Mouse (Mus musculus) G1E (cell line): ENCODE results near the gene Tbc1d12. TPM values are rescaled to one million over a fixed set of nuclear protein-coding genes. Genes with fewer than 3 reads are reported as not detected.

Experiments used
- ATAC-seq: 2 replicates; pipeline ENCODE4 v1.8.0; 2016; ENCODE audit warnings: mild to moderate bottlenecking; ENCODE audit not compliant: insufficient number of reproducible peaks, poor library complexity, low FRiP score, severe bottlenecking; ENCODE audit errors: extremely low read depth
- DNase-seq: peaks from one replicate; pipeline ENCODE4 v3.0.0; 2012; ENCODE audit warnings: low spot score
- H3K27me3 ChIP-seq: 2 replicates; pipeline ENCODE4 v1.6.1; 2012; ENCODE audit warnings: mild to moderate bottlenecking, low read length, inconsistent platforms; ENCODE audit not compliant: insufficient read depth
- H3K36me3 ChIP-seq: replicated peaks from 2 replicates; pipeline ENCODE3; 2012; ENCODE audit warnings: mild to moderate bottlenecking, inconsistent platforms
- H3K4me1 ChIP-seq: 2 replicates; pipeline ENCODE4 v1.6.1; 2012; ENCODE audit warnings: low read depth, low read length, inconsistent platforms, mixed read lengths; ENCODE audit not compliant: insufficient read depth
- H3K4me3 ChIP-seq: 2 replicates; pipeline ENCODE4 v1.5.1; 2012; ENCODE audit warnings: low read depth, mild to moderate bottlenecking, inconsistent platforms, low read length, moderate library complexity, mixed read lengths
- H3K9me3 ChIP-seq: replicated peaks from 2 replicates; pipeline ENCODE4 v1.6.1; 2012; ENCODE audit warnings: inconsistent platforms
- CTCF ChIP-seq: IDR thresholded peaks from 2 replicates; pipeline ENCODE4 v1.5.1; 2012; ENCODE audit warnings: low read depth, low read length, inconsistent platforms, mixed read lengths
- GATA1 ChIP-seq: IDR thresholded peaks from 2 replicates; pipeline ENCODE4 v1.6.1; 2012; ENCODE audit warnings: borderline replicate concordance, low read length, inconsistent platforms, mixed read lengths
- GATA2 ChIP-seq: IDR thresholded peaks from 2 replicates; pipeline ENCODE4 v1.6.1; 2012; ENCODE audit warnings: low read depth, low read length, inconsistent platforms, borderline replicate concordance
- POLR2AphosphoS5 ChIP-seq: IDR thresholded peaks from 2 replicates; pipeline ENCODE4 v1.6.1; 2012; ENCODE audit warnings: low read depth, low read length, inconsistent platforms; ENCODE audit not compliant: insufficient replicate concordance
- TAL1 ChIP-seq: conservative IDR thresholded peaks from 2 replicates; pipeline ENCODE4 v1.6.1; 2012; ENCODE audit warnings: low read depth, low read length, inconsistent platforms, mixed read lengths
- polyA plus RNA-seq: library from polyadenylated mRNA; stranded (reverse); fragments of >175 nt; gene quantifications from 2 replicates; pipeline ENCODE4 v1.2.3, GENCODE M21; 2012
- total RNA-seq, 2 experiments: library from RNA; stranded (forward) in 1 of 2; stranded (reverse) in 1 of 2; fragments of 200-1000 nt in 1 of 2; fragments of >200 nt in 1 of 2; fragmentation: Nextera tagmentation in 1 of 2; gene quantifications; 2 replicates each; pipeline ENCODE4 v1.2.3; 2014 to 2017

The Tbc1d12 gene
- total and polyA plus RNA-seq, 3 experiments: 0.99 to 16.2 (median 7.9) TPM

DNA sequence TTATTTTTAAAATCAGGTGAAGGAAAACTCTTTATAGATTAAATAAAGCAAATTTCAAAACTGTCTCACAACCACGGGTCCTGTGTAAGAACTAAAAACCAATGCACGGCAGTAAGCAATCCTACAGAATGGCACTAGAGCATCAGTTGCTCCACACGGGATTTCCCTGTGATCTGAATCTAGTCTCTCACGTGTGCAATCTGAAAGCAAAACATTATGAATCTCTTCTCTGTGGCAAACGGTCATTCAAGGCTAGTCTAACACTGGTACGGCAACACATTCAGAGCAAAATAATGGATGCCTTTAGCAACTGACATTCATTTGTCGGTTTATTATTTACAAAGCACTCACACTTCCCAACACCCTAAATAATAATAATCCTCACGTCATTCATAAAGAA lies 18.2 kb upstream of the Tbc1d12 start:
- Histone ChIP-seq H3K4me3 (peak overlapping the region; percentile 88), H3K9me3 (no peaks in the 10 kb centered on the region), H3K27me3 (no peaks in the 10 kb centered on the region), H3K4me1 (peaks cover 42% of the 10 kb centered on the region), H3K36me3 (peaks cover 43% of the 10 kb centered on the region)
- ATAC-seq (no peak), DNase-seq (no peak)
- TF ChIP-seq GATA1: no peak
- no peak for TF ChIP-seq TAL1
- TF ChIP-seq GATA2: no peak
- TF ChIP-seq CTCF: no peak
- no peak for TF ChIP-seq POLR2AphosphoS5

DNA sequence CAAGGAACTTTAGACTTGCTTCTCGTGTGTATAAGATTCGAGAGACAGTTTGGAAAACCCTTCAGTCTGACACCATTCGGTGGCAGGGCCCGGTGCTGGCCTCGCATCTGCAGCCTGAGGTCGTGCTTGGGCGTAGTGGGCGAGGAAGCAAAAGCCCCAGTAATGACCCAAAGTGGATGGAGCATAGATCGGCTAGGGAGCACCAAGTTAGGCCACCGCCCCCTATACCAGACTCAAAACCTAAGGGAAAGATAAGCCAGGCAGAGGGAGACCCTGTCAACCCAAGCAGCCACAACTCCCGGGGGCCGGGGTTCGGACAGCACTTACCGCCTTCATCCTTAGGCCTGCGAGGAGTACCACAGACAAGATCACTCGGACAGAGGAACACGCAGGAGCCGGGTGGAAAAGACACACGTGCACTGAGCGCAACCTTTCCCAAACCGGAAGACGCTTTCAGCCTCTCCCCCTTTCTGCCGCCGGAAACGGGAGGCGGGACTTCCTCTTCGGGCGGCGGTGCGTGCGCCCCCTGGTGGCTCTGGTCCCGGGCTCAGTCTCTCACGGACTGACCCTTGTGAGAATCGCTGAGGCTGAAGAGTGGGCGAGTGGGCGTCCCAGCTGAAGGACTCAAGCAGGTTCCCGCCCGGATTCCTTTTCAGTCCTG lies 17.5 kb upstream of the Tbc1d12 start, which contains the start of gene Noc3l:
Gene Noc3l, minus strand, starts transcription at position 472 of the 661 bp plus-strand sequence.
- TF ChIP-seq CTCF (peak; percentile 77), GATA2 (no peak), POLR2AphosphoS5 (no peak)
- peak; percentile 68 for ATAC-seq
- Histone ChIP-seq H3K27me3 (no peaks in the 10 kb centered on the region), H3K9me3 (no peaks in the 10 kb centered on the region), H3K36me3 (peaks cover 36% of the 10 kb centered on the region), H3K4me3 (peak within 1 kb of the TSS; percentile 88), H3K4me1 (peaks cover 42% of the 10 kb centered on the region)
- DNase-seq: peak; percentile 67

DNA sequence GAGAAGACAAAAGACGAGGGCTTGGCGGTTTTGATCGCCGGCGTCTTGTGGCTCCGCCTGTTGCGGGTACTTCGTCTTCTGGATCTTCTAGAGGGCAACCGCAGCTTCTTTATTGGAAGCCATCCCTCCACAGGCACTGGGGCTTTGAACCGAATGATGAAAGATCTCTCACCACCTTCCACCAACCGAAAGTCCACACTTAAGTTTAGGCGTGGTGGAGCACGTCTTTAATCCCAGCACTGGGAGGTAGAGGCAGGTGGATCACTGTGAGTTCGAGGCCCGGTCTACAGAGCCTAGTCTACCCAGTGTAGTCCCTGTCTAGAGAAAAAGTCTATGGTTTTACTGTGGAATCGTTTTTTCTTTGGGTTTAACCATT lies 17.0 kb upstream of the Tbc1d12 start:
- no peak for ATAC-seq
- Histone ChIP-seq H3K4me3 (peak overlapping the region; percentile 88), H3K27me3 (no peaks in the 10 kb centered on the region), H3K9me3 (no peaks in the 10 kb centered on the region), H3K4me1 (peaks cover 42% of the 10 kb centered on the region), H3K36me3 (peaks cover 31% of the 10 kb centered on the region)
- TF ChIP-seq POLR2AphosphoS5 (no peak), GATA1 (no peak), CTCF (no peak), TAL1 (no peak), GATA2 (no peak)
- DNase-seq: no peak

DNA sequence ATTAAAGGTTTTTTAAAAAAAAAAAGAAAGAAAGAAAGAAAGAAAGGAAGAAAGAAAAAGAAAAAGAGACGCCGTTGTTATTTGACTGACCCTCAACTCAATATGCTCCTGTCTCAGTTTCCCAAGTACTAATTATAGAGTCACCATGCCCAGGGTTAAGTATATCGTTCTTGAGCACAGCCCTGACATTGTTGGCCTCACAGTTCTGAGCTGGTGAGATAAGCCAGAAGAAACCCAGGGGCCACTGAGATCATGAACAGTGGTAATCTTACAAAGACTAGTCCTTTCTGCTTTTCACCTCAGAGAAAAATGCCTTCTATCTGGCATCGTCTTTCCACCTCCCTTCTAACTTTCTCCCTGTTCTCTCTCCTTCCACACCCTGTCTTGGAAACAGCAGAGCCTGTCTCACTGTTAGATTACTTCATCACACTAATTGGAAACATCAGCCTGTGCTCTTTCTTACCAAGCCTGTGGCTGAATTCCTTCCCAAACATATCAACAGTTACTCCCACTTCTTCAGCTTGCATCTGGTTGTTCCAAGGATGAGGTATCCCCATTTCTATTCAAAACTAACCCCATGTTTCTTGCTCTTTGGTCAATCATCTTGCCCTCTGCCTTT lies 16.1 kb upstream of the Tbc1d12 start:
- Histone ChIP-seq H3K9me3 (no peaks in the 10 kb centered on the region), H3K4me3 (no peak overlapping the region; the same call in 1 of the 2 replicates), H3K36me3 (peaks cover 22% of the 10 kb centered on the region), H3K4me1 (peaks cover 42% of the 10 kb centered on the region), H3K27me3 (no peaks in the 10 kb centered on the region)
- DNase-seq: peak; percentile 27
- TF ChIP-seq GATA2 (no peak), TAL1 (peak; percentile 66), GATA1 (no peak)
- ATAC-seq: 0 out of 2 replicates have a peak, but pooled peaks have one; percentile 51

DNA sequence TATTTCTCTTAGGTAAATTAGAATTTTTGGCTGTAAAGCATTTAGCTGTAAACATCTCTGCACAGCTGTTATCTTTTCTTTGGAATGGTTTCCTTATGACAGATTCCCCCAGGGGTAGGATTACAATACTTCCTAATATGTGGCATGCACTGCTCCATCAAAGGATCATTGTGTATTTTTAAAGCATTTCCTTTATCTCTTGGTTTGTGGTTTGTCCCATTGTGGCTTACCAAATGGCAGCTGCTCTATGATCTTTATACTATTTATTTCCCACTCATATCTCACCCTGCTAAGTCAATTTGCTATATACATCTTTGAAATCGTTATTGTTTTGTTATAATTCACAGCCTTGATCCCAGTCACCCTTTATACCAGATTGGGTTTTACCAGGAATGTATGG lies 3.2 kb upstream of the Tbc1d12 start:
- H3K4me3 ChIP-seq: no peak overlapping the region
- no peak for TF ChIP-seq TAL1
- peaks cover 15% of the 10 kb centered on the region for H3K4me1 ChIP-seq
- no peaks in the 10 kb centered on the region for H3K36me3 ChIP-seq
- no peak for DNase-seq
- no peaks in the 10 kb centered on the region for H3K27me3 ChIP-seq
- H3K9me3 ChIP-seq: no peaks in the 10 kb centered on the region
- no peak for ATAC-seq

DNA sequence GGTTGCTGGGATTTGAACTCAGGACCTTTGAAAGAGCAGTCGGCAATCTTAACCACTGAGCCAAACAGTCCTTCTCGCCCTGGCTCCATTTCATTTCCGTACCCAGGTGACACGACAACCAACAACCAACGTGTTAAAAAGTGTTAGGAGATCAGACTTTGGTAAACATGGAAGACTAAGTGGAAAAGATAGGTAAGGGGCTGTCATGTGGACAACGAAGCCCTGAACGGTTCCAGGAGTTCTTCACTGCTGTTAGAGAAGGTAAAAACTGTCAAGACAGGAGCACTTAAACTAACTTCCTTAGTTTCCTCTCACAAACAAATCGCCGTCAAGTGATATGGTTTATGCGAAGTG lies 318 bp upstream of the Tbc1d12 start:
- Histone ChIP-seq H3K4me1 (peaks cover 16% of the 10 kb centered on the region), H3K27me3 (no peaks in the 10 kb centered on the region), H3K9me3 (no peaks in the 10 kb centered on the region), H3K4me3 (peak overlapping the region; percentile 90), H3K36me3 (no peaks in the 10 kb centered on the region)
- no peak for TF ChIP-seq CTCF
- TF ChIP-seq GATA1: no peak
- TF ChIP-seq TAL1: no peak
- no peak for TF ChIP-seq POLR2AphosphoS5
- TF ChIP-seq GATA2: no peak
- ATAC-seq (no peak), DNase-seq (no peak)

DNA sequence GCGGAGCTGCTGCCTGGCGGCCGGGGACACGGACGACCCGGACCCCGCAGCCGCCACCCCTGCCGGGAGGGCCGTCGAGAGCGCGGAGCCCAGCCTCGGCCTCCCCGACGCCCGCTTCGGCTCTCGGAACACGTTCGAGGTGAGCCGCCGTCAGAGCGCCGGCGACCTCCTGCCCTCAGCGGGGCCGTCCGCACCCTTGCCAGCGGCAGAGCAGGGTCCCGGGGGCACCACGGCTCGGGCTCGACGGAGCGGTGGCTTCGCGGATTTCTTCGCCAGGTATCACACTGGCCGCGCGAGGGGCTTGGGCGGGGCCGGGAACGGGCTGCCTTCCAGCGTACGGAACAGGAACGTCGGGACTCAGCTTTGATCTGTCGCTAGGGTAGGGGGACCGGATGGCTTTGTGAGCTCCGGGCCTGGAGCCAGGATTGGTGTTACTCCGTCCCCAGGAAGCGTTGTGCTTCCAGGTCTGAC lies 827 bp downstream of the Tbc1d12 start:
- Histone ChIP-seq H3K4me3 (peak overlapping the region; percentile 90), H3K27me3 (no peaks in the 10 kb centered on the region), H3K4me1 (peaks cover 16% of the 10 kb centered on the region), H3K36me3 (peaks cover 4% of the 10 kb centered on the region), H3K9me3 (no peaks in the 10 kb centered on the region)
- DNase-seq: peak; percentile 25
- peak; percentile 34; the same call in 1 of the 2 replicates for ATAC-seq
- TF ChIP-seq CTCF: no peak
- TF ChIP-seq GATA2: no peak
- no peak for TF ChIP-seq POLR2AphosphoS5
- no peak for TF ChIP-seq GATA1
- no peak for TF ChIP-seq TAL1
